Mouse (Mus musculus) myocyte (in vitro differentiated cells): ENCODE measurements around the gene Kcnc1.

Experiments used
- CEBPB ChIP-seq: IDR thresholded peaks from 2 replicates; pipeline ENCODE4 v1.6.1; 2011; ENCODE audit warnings: mild to moderate bottlenecking, moderate library complexity; ENCODE audit not compliant: poor library complexity, insufficient read depth, severe bottlenecking
- MAX ChIP-seq: IDR thresholded peaks from one replicate; pipeline ENCODE4 v1.6.1; 2011; ENCODE audit warnings: low read depth, mild to moderate bottlenecking, control low read depth
- POLR2A ChIP-seq: IDR thresholded peaks from one replicate; pipeline ENCODE4 v1.6.1; 2011; ENCODE audit warnings: low read depth, mild to moderate bottlenecking, control low read depth, moderate library complexity; ENCODE audit not compliant: insufficient read length
- TCF12 ChIP-seq: IDR thresholded peaks from one replicate; pipeline ENCODE4 v1.6.1; 2011; ENCODE audit warnings: mild to moderate bottlenecking, control low read depth; ENCODE audit not compliant: poor library complexity, insufficient read depth, severe bottlenecking

DNA sequence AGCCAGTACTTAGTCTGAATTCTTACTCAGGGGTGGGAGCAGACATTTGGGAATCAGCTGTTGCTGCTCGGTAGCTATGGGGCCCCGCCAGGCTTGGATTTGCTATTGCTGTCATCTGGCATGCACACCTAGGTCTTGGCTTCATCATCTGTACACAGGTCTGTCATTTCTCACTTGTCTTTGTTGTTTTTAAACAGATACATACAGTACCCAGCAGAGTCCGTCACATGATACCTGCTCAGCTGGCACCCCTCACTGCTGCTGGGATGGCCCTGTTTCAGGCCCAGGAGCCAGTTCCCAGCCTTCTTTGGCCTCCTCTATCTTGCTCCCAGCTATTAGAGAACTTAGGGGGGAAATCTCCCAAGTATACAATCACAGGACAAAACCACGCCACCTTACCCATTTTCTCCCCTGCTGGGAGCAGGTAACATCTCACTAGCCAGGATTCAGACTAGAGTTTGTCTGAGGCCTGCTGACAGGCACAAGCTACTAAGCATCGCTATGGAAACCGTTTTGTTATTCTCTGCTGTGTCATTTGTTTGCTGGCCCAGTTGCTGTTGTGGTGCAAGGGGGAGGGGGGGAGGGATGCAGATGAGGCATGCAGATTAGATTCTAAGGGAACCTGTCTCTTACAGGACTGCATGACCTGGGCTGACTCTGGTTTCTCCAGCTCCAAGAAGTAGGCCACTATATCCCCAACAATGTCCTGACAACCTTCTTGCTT is 52.8 kb downstream of the Kcnc1 start:
- TF ChIP-seq POLR2A (no peak), CEBPB (no peak), MAX (no peak), TCF12 (no peak)
